Mouse (Mus musculus): ENCODE results near the gene Mag. TPM values are rescaled to one million over a fixed set of nuclear protein-coding genes. Genes with fewer than 3 reads are reported as not detected.
"Not testable (repeated sequence)": the region's sequence is repeated elsewhere in the genome, so short reads cannot be mapped to it uniquely, and the experiment has no call there.

Gene Mag
- total and polyA plus RNA-seq, 3 experiments, result not detected

DNA sequence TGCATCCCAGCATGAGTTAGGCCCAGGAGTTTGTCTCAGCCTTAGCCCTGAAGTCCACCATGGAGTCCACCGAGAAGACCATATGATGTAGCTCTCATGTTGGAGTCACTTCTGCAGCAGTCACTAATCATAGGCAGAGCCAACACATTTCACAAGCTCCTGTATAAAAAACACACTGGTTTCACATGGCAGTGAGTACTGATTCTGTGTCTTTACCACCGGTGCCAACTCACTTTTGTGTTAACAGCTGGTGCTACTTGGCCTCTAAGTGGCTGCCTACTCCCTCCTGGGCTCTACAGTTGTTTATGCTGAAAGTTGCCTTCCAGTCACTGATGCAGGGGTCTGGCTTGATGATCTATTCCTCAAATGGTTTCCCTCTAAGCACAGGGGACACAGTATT, 9.9 kb upstream of the Mag start, which contains the start of gene Hamp2:
Gene Hamp2, minus strand, starts transcription at position 101 of the 400 bp plus-strand sequence.
- not testable (repeated sequence) for H3K27me3 ChIP-seq (ENCODE audit: insufficient read depth, low read length); H3K4me3 ChIP-seq (ENCODE audit: low read depth, low read length); H3K4me1 ChIP-seq (ENCODE audit: insufficient read depth, low read depth, low read length); H3K9me3 ChIP-seq (replicated peaks); ATAC-seq (ENCODE audit: extremely low read depth, insufficient number of reproducible peaks, low FRiP score, poor library complexity, severe bottlenecking); H3K36me3 ChIP-seq (replicated peaks); DNase-seq (ENCODE audit: low spot score)

DNA sequence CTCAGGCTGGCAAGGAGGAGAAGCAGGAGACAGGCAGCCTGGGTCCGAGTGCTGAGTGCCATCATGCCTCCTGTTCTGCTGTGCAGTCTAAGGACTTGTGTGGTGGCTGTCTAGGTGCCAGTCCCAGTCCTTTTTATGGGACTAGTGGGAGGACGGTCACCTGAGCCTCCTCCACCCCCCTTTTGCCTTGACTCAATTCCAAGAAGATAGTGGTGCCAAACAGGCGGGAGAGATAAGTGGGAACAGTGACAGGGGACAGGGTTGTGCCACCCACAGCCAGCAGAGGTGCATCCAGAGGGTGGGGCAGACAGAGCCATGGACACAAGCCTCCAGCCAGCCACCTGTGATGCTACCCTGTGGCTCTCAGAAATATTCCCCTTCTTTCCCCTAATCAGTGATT, 9.4 kb upstream of the Mag start:
- Histone ChIP-seq H3K27me3 (ENCODE audit: insufficient read depth, low read length) (no peaks in the 10 kb centered on the region), H3K4me3 (ENCODE audit: low read depth, low read length) (no peak overlapping the region), H3K9me3 (replicated peaks) (no peaks in the 10 kb centered on the region), H3K4me1 (ENCODE audit: insufficient read depth, low read depth, low read length) (0 out of 2 replicates have a peak, but pooled peaks cover 3% of the 10 kb centered on the region), H3K36me3 (replicated peaks) (no peaks in the 10 kb centered on the region)
- TF ChIP-seq CTCF (IDR thresholded peaks at IDR 0.05; ENCODE audit: low read depth, low read length) (no peak), GATA1 (IDR thresholded peaks at IDR 0.05; ENCODE audit: borderline replicate concordance, low read length) (no peak)
- DNase-seq (ENCODE audit: low spot score) (no peak), ATAC-seq (ENCODE audit: extremely low read depth, insufficient number of reproducible peaks, low FRiP score, poor library complexity, severe bottlenecking) (no peak)

DNA sequence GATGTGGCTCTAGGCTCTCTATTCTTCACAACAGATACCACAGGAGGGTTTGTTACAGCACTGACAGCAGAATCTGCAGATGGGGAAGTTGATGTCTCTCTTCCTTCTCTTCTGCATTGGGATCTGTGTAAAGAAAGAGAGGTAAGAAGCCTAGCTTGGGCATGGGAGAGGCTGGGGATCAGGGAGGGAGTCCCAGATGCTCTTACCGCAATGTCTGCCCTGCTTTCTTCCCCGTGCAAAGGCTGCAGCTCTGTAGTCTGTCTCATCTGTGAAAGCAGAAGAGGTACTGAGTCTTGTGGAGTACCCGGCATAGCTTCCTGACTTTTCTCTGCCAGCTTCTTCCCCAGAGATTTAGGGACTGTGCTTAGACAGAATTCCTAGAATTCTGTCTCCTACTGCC, 7.8 kb upstream of the Mag start:
- not testable (repeated sequence) for H3K4me3 ChIP-seq (ENCODE audit: low read depth, low read length); ATAC-seq (ENCODE audit: extremely low read depth, insufficient number of reproducible peaks, low FRiP score, poor library complexity, severe bottlenecking); H3K36me3 ChIP-seq (replicated peaks); DNase-seq (ENCODE audit: low spot score); H3K4me1 ChIP-seq (ENCODE audit: insufficient read depth, low read depth, low read length); H3K27me3 ChIP-seq (ENCODE audit: insufficient read depth, low read length); H3K9me3 ChIP-seq (replicated peaks)

DNA sequence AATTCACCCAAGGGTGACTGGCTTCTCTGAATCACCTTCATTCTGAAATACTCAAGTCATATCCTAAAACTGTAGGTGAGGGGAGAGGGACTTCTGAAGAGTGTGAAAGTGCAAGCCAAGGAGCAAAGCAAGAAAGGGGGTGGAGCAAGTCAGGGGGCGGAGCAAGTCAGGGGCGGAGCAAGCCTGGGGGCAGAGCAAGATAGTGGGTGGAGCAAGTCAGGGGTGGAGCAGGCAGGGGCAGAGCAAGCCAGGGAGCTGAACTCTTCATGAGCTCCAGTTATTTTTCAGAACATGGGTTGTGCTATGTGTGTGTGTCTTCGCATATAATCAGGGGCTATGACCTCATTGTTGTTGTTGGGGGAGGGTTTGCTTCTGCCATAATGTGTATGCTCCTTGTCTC, 5.5 kb upstream of the Mag start:
- DNase-seq (ENCODE audit: low spot score) (no peak), ATAC-seq (ENCODE audit: extremely low read depth, insufficient number of reproducible peaks, low FRiP score, poor library complexity, severe bottlenecking) (peak; percentile 34)
- Histone ChIP-seq H3K4me1 (ENCODE audit: insufficient read depth, low read depth, low read length) (0 out of 2 replicates have a peak, but pooled peaks cover 3% of the 10 kb centered on the region), H3K9me3 (replicated peaks) (no peaks in the 10 kb centered on the region), H3K4me3 (ENCODE audit: low read depth, low read length) (no peak overlapping the region), H3K27me3 (ENCODE audit: insufficient read depth, low read length) (peaks cover 4% of the 10 kb centered on the region; the same call in 1 of the 2 replicates), H3K36me3 (replicated peaks) (no peaks in the 10 kb centered on the region)
- no peak for TF ChIP-seq GATA1 (IDR thresholded peaks at IDR 0.05; ENCODE audit: borderline replicate concordance, low read length)
- TF ChIP-seq GATA2 (IDR thresholded peaks at IDR 0.05; ENCODE audit: borderline replicate concordance, low read depth, low read length), result no peak
- TF ChIP-seq CTCF (IDR thresholded peaks at IDR 0.05; ENCODE audit: low read depth, low read length), result no peak
- no peak for TF ChIP-seq POLR2AphosphoS5 (IDR thresholded peaks at IDR 0.05; ENCODE audit: insufficient replicate concordance, low read depth, low read length)
- TF ChIP-seq TAL1 (conservative IDR thresholded peaks at IDR 0.05; ENCODE audit: low read depth, low read length), result no peak

DNA sequence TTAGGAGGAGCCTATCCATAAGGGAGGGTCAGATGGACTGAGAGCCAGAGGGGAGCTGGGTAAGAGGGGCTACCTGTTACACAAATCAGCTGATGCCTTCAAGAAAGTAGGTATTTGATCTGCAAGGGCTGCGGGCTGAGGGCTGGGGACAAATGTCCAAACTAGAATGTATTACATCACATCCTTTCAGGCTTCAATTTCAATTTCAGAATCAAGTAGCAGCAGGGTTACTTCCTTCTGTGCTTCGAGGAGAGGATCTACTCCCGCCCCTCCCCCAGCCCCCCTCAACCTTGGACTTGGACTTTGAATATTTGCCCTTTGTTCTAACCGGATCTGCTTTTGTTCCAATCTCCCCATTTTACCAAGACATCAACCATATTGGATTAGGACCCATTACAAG, 2.5 kb upstream of the Mag start:
- Histone ChIP-seq H3K4me3 (ENCODE audit: low read depth, low read length) (no peak overlapping the region), H3K4me1 (ENCODE audit: insufficient read depth, low read depth, low read length) (0 out of 2 replicates have a peak, but pooled peaks cover 3% of the 10 kb centered on the region), H3K9me3 (replicated peaks) (no peaks in the 10 kb centered on the region), H3K36me3 (replicated peaks) (no peaks in the 10 kb centered on the region), H3K27me3 (ENCODE audit: insufficient read depth, low read length) (peaks cover 4% of the 10 kb centered on the region; the same call in 1 of the 2 replicates)
- TF ChIP-seq POLR2AphosphoS5 (IDR thresholded peaks at IDR 0.05; ENCODE audit: insufficient replicate concordance, low read depth, low read length) (no peak), GATA1 (IDR thresholded peaks at IDR 0.05; ENCODE audit: borderline replicate concordance, low read length) (no peak), CTCF (IDR thresholded peaks at IDR 0.05; ENCODE audit: low read depth, low read length) (no peak), TAL1 (conservative IDR thresholded peaks at IDR 0.05; ENCODE audit: low read depth, low read length) (no peak), GATA2 (IDR thresholded peaks at IDR 0.05; ENCODE audit: borderline replicate concordance, low read depth, low read length) (no peak)
- no peak for DNase-seq (ENCODE audit: low spot score)
- no peak for ATAC-seq (ENCODE audit: extremely low read depth, insufficient number of reproducible peaks, low FRiP score, poor library complexity, severe bottlenecking)

DNA sequence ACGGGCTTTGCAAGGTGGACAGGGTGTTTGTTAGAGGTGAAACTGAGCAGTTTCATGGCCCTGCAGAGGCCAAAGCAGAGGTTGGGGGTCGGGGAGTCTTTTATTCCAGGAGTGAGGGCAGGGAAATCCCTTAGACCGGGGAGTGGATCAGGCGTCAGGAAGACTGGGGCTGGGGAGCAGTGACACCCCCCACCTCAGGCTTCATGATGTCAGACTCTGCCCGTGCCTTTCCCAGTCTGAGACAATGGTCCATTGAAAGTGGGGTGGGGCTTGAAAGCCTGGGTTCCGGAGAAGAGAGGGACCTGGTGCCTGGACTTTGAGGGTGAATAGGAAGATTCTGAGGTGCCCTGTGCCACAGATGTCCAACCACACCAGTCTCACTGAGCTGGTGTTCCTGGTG, 2.0 kb upstream of the Mag start:
- no peak for DNase-seq (ENCODE audit: low spot score)
- TF ChIP-seq POLR2AphosphoS5 (IDR thresholded peaks at IDR 0.05; ENCODE audit: insufficient replicate concordance, low read depth, low read length), result no peak
- no peak for TF ChIP-seq GATA1 (IDR thresholded peaks at IDR 0.05; ENCODE audit: borderline replicate concordance, low read length)
- no peak for TF ChIP-seq GATA2 (IDR thresholded peaks at IDR 0.05; ENCODE audit: borderline replicate concordance, low read depth, low read length)
- no peak for TF ChIP-seq CTCF (IDR thresholded peaks at IDR 0.05; ENCODE audit: low read depth, low read length)
- TF ChIP-seq TAL1 (conservative IDR thresholded peaks at IDR 0.05; ENCODE audit: low read depth, low read length), result no peak
- Histone ChIP-seq H3K9me3 (replicated peaks) (no peaks in the 10 kb centered on the region), H3K36me3 (replicated peaks) (no peaks in the 10 kb centered on the region), H3K27me3 (ENCODE audit: insufficient read depth, low read length) (peaks cover 4% of the 10 kb centered on the region; the same call in 1 of the 2 replicates), H3K4me1 (ENCODE audit: insufficient read depth, low read depth, low read length) (0 out of 2 replicates have a peak, but pooled peaks cover 3% of the 10 kb centered on the region), H3K4me3 (ENCODE audit: low read depth, low read length) (no peak overlapping the region)
- no peak for ATAC-seq (ENCODE audit: extremely low read depth, insufficient number of reproducible peaks, low FRiP score, poor library complexity, severe bottlenecking)

DNA sequence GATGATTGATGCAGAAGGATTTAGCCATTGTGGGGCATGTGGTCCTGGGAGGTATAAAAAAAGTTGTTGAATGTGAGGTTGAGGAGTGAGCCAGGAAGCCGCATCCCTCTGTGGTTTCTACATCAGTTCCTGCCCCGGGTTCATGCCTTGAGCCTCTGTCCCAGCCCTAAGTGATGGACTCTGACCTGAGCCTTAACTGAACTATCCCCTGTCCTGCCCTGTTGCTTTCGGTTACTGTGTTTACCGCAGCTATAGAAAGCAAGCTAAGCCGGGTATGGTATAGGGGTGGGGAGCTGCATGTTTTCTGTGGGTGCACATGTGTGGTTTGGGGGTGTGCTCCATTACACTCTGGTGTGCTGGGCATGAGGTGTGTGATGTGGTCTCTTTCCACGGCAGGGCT, 4.9 kb downstream of the Mag start:
- Histone ChIP-seq H3K4me1 (ENCODE audit: insufficient read depth, low read depth, low read length) (no peaks in the 10 kb centered on the region), H3K27me3 (ENCODE audit: insufficient read depth, low read length) (no peaks in the 10 kb centered on the region), H3K9me3 (replicated peaks) (no peaks in the 10 kb centered on the region), H3K36me3 (replicated peaks) (no peaks in the 10 kb centered on the region), H3K4me3 (ENCODE audit: low read depth, low read length) (no peak overlapping the region)
- ATAC-seq (ENCODE audit: extremely low read depth, insufficient number of reproducible peaks, low FRiP score, poor library complexity, severe bottlenecking) (no peak), DNase-seq (ENCODE audit: low spot score) (no peak)
- TF ChIP-seq POLR2AphosphoS5 (IDR thresholded peaks at IDR 0.05; ENCODE audit: insufficient replicate concordance, low read depth, low read length), result no peak
- TF ChIP-seq TAL1 (conservative IDR thresholded peaks at IDR 0.05; ENCODE audit: low read depth, low read length), result no peak
- TF ChIP-seq GATA1 (IDR thresholded peaks at IDR 0.05; ENCODE audit: borderline replicate concordance, low read length), result no peak
- no peak for TF ChIP-seq GATA2 (IDR thresholded peaks at IDR 0.05; ENCODE audit: borderline replicate concordance, low read depth, low read length)
- no peak for TF ChIP-seq CTCF (IDR thresholded peaks at IDR 0.05; ENCODE audit: low read depth, low read length)

Data from G1E (cell line).